Mouse (Mus musculus): ENCODE measurements at regions not wholly inside any gene's neighbourhood (a gene's known extent, or its start where the extent isn't known, plus 50 kb on each side); places are given as distances from the start of the nearest gene placed in this dataset.

GRCm38 (mm10) chr2:21908813-21909480 lies 318.4 kb upstream of the Myo3a start:
- no peak for DNase-seq (ENCODE audit: low spot score in 2 of 2)

GRCm38 (mm10) chr2:21909481-21909966 lies 317.8 kb upstream of the Myo3a start:
- DNase-seq (ENCODE audit: low spot score in 2 of 2) = peak; percentile 2 to 25

GRCm38 (mm10) chr2:21917804-21918690 lies 309.3 kb upstream of the Myo3a start:
- no peak for DNase-seq (ENCODE audit: low spot score in 2 of 2)

- DNase-seq (ENCODE audit: low spot score in 2 of 2) = no peak
These were observed 308.2 kb upstream of the Myo3a start for GRCm38 (mm10) chr2:21919091-21919490.

DNA sequence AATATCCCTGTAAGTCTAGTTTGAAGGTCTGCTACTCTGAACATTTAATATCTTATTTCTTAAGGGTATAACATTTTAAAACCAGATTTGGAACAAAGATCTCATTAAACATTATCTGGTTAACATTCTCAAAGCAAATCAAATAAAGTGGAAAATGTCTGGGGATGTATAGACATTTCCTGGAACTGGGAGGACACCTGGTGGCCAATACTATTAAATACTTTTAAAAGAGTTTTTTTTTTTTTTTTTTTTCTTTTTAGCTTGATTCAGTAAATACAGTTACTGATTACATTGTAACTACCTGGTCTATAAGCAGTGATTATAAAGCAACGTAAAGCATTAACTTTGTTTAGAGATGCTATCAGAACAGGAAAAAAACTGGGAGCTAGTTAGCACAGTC lies 299.6 kb upstream of the Myo3a start:
- no peak for DNase-seq (ENCODE audit: low spot score in 2 of 2)

- no peak for DNase-seq (ENCODE audit: low spot score in 2 of 2)
These were observed 287.3 kb upstream of the Myo3a start for GRCm38 (mm10) chr2:21939993-21940392.

DNA sequence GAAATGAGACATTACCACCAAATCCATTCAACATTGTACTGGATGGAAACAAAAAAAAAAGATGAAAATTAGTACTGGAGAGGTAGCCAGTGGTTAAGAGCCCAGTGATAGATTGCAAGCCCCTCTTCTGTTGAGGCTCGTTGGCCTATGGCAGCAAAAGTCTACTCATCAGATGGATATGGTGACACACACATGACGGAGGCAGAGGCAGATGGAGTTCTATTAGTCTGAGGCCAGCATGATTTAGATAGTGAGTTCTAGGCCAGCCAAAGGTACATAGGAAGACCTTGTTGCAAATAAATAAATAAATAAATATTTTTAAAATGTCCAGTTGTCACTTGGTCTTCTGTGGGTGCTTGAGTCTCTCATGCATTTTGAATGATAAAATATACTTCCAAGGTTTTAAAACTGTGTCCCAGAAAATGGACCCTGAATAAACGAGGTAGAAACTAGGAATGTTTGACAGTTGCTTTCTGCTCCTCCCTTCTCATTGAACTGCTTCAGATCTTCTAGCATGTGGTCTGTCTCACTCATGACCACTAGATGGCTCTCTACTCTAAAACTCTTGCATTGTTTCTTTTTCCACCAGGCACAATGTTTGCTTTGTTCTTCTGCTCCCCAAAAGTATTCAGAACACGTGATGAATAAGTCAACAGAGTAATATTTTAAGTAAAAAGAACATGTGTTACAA lies 286.4 kb upstream of the Myo3a start:
- DNase-seq (ENCODE audit: low spot score in 2 of 2) = no peak

- no peak for DNase-seq (ENCODE audit: low spot score in 2 of 2)
These were observed 285.8 kb upstream of the Myo3a start for GRCm38 (mm10) chr2:21941488-21942000.

GRCm38 (mm10) chr2:21943676-21944075 lies 283.6 kb upstream of the Myo3a start:
- no peak for DNase-seq (ENCODE audit: low spot score in 2 of 2)

DNA sequence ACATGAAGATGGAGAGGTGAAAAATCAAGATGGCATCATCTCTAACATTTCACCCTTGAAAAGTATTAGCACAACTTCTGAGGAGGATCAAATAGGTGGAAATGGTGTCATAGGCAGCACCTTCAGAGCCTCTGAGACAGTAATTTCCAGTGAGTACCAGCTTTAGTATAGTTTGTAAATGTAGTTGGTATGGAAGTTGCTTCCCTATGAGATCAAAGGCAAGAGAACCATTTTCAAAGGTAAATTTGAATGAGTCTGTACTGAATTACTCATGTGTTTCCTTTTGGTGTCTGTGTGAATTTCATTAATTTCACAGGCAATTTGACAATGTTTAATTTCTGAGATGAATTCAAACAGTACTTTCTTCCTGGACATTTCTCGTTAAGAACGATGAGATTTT lies 280.8 kb upstream of the Myo3a start:
- DNase-seq (ENCODE audit: low spot score in 2 of 2) = no peak

DNA sequence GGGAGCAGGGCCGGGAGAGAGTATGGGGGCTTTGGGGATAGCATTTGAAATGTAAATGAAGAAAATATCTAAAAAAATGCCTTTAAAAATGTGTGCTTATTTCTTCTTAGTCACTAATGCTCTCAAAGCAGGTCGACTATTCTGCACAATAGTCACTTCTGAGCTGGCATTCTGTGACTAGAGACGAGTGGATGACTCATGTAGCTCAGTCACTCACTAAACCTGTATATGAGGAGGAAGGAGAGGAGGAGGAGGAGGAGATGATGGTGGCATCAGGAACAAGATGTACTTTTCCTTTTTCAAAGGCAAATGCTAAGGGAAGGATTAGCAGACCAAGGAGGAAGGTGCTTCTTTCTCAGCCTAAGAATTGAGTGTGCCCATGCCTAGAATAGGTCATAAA lies 276.0 kb upstream of the Myo3a start:
- DNase-seq (ENCODE audit: low spot score in 2 of 2) = no peak

DNA sequence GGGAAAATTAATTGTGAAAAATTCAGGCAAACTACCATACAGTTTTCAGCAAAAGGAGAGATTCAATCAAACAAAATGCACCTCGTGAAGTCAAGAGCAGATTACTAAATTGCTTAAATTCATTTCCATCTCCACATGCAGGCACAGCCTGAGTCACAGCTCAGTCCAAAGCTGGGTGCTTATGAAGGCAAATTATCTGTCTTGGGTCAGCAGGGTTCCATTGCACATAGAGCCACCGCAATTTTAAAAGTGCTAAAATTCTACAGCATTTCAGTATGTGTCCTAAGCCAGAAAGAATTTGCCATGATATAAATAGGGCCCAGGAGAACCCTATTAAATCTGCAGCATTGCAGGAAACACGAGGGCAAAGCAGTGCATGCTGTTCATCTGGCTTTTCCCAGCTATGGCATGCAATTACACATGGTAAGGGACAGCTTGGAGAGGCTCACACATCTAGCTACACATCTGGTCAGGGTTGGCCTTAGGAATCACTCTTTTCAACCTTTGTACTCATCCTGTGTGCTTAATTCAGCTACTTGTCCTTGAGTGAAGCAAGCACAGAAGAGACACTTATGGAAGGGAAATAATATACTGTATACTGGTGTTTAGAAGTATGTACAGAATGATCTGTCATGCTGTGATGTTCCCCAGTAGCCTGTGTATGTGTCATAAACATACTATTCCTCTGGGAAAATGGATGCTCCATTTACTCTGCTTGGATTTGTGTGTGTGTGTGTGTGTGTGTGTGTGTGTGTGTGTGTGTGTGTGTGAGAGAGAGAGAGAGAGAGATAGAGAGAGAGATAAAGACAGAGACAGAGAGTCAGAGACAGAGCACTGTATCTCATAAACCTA lies 271.0 kb upstream of the Myo3a start:
- no peak for DNase-seq (ENCODE audit: low spot score in 2 of 2)

DNA sequence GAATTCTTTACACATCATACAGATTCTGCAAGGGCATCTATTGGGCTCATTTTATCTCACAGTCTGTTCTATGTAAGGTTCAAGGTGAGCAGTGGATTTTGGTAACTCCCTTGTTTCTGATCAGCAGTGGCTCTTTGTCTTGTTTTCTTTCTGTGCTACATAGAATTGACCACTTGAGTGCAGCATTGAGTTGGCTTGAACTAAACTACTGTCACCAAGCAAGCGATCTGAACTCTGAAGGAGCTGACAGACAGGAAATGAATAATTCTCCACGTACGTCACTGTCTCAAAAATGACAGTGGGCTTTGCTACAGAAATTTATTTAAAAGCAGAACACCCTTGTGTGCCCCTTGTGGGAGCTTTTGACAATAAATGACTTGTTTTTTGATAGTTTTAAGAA lies 268.9 kb upstream of the Myo3a start:
- no peak for DNase-seq (ENCODE audit: low spot score in 2 of 2)

- DNase-seq (ENCODE audit: low spot score in 2 of 2) = no peak
These were observed 268.5 kb upstream of the Myo3a start for GRCm38 (mm10) chr2:21958802-21959201.

GRCm38 (mm10) chr2:21963343-21964026 lies 263.8 kb upstream of the Myo3a start:
- DNase-seq (ENCODE audit: low spot score in 2 of 2) = no peak

DNA sequence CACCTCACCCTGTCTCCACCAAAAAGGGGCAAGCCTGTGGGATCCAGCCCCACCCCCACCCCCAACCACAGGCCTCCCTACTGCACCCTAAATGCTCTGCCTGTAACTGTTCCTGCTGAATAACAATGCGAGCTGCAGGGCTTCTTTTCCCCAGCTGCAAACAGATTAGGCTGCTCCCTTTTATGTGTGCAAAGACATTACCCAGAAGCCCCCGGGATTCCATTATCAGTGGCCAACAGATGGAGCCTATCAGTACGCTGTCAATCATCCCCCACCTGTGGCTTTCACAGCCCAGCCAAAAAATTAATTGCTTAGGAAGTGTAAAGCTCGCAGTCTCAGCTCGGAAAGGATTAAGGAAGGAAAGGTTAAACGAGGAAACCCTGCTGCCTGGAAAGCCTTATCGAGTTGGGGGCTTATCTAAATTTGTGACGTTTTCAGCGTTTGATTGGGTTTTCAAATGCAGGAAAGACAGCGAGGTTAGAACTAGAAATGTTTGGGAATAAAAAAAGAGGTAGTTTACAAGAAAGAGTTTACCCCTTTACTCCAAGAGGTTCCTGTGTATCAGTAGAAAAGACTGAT lies 263.2 kb upstream of the Myo3a start:
- no peak for DNase-seq (ENCODE audit: low spot score in 2 of 2)

- no peak for DNase-seq (ENCODE audit: low spot score in 2 of 2)
These were observed 256.4 kb upstream of the Myo3a start for GRCm38 (mm10) chr2:21970774-21971406.

- DNase-seq (ENCODE audit: low spot score in 2 of 2) = no peak
These were observed 252.7 kb upstream of the Myo3a start for GRCm38 (mm10) chr2:21974599-21974998.

GRCm38 (mm10) chr2:21975547-21975946 lies 251.8 kb upstream of the Myo3a start:
- no peak for DNase-seq (ENCODE audit: low spot score in 2 of 2)

GRCm38 (mm10) chr2:21976337-21976736 lies 251.0 kb upstream of the Myo3a start:
- DNase-seq (ENCODE audit: low spot score in 2 of 2) = no peak
